Mouse (Mus musculus) left cerebral cortex, postnatal 14 days (tissue): Measurements from ENCODE around the gene Actn3. TPM values are rescaled to one million over a fixed set of nuclear protein-coding genes. Genes with fewer than 3 reads are reported as not detected.
"Not testable (repeated sequence)": the region's sequence is repeated elsewhere in the genome, so short reads cannot be mapped to it uniquely, and the experiment has no call there.

Source experiments
- DNase-seq, 2 experiments: peaks; one replicate each; pipeline ENCODE4 v3.0.0; 2021 to 2022; ENCODE audit warnings: low spot score in 2 of 2, mixed read lengths in 1 of 2
- intact Hi-C: fragments of 180-260 bp; cut with DNase I; formaldehyde crosslinking; loops from one replicate; pipeline ENCODE4 v1.15.1; 2025
- total RNA-seq, 2 experiments: library from RNA; stranded (reverse); gene quantifications; 2 replicates each; pipeline ENCODE4 v1.2.3; 2021

Gene Actn3
- total RNA-seq, 2 experiments from 2014 or later = 2.8 to 3.0 TPM

- DNase-seq, intact Hi-C loops: not testable (repeated sequence)
Observed at GRCm38 (mm10) chr19:4874613-4875012, 3.1 kb downstream of the Actn3 start.

- intact Hi-C loops = no loop called here
Observed at GRCm38 (mm10) chr19:4865147-4865546, 12.6 kb downstream of the Actn3 start.

GRCm38 (mm10) chr19:4863048-4863447 lies 14.7 kb downstream of the Actn3 start:
- intact Hi-C loops = no loop called here
- no peak for DNase-seq

More at GRCm38 (mm10) chr19:4865147-4865546, 12.6 kb downstream of the Actn3 start:
- no peak for DNase-seq

- intact Hi-C loops = no loop called here
- no peak for DNase-seq
Observed at GRCm38 (mm10) chr19:4859081-4859480, 18.6 kb downstream of the Actn3 start.

- no peak for DNase-seq
Observed at GRCm38 (mm10) chr19:4855951-4856350, 21.8 kb downstream of the Actn3 start.

GRCm38 (mm10) chr19:4855470-4855820 lies 22.3 kb downstream of the Actn3 start:
- no peak for DNase-seq
- intact Hi-C loops = no loop called here

More at GRCm38 (mm10) chr19:4855951-4856350, 21.8 kb downstream of the Actn3 start:
- intact Hi-C loops = no loop called here

- intact Hi-C loops = no loop called here
- DNase-seq = peak; percentile 92 to 93
Observed at GRCm38 (mm10) chr19:4854552-4855469, 22.9 kb downstream of the Actn3 start, which contains the start of gene Ctsf. Gene Ctsf (plus strand): TSS chr19:4855130.

- DNase-seq = no peak
- intact Hi-C loops = no loop called here
Observed at GRCm38 (mm10) chr19:4850281-4850680, 27.4 kb downstream of the Actn3 start.

GRCm38 (mm10) chr19:4849800-4850199 lies 27.9 kb downstream of the Actn3 start:
- no peak for DNase-seq
- intact Hi-C loops = no loop called here

- intact Hi-C loops = loop anchor here (2.0 kb wide), 1 partner anchor 93 kb away; no protein-coding TSS in a partner anchor
Observed at GRCm38 (mm10) chr19:4847490-4847889, 30.2 kb downstream of the Actn3 start.

GRCm38 (mm10) chr19:4845846-4846245 lies 31.9 kb downstream of the Actn3 start:
- DNase-seq = no peak
- intact Hi-C loops = loop anchor here (2.0 kb wide), 1 partner anchor 91 kb away; no protein-coding TSS in a partner anchor

More at GRCm38 (mm10) chr19:4847490-4847889, 30.2 kb downstream of the Actn3 start:
- DNase-seq = peak in 1 of 2 experiments; percentile 36

- intact Hi-C loops = no loop called here
- no peak for DNase-seq
Observed at GRCm38 (mm10) chr19:4842611-4843010, 35.1 kb downstream of the Actn3 start.

- no peak for DNase-seq
- intact Hi-C loops = no loop called here
Observed at GRCm38 (mm10) chr19:4840848-4841247, 36.9 kb downstream of the Actn3 start.

GRCm38 (mm10) chr19:4839149-4839548 lies 38.6 kb downstream of the Actn3 start, which contains the start of the genes Ccs and Ccdc87:
Gene Ccs (minus strand): TSS chr19:4839332.
Gene Ccdc87 (plus strand): TSS chr19:4839366.
- DNase-seq = peak; percentile 96 to 98
- intact Hi-C loops = no loop called here

- intact Hi-C loops = no loop called here
- DNase-seq = no peak
Observed at GRCm38 (mm10) chr19:4838526-4839140, 39.1 kb downstream of the Actn3 start.

GRCm38 (mm10) chr19:4837049-4837448 lies 40.7 kb downstream of the Actn3 start:
- intact Hi-C loops = no loop called here
- no peak for DNase-seq

- intact Hi-C loops = no loop called here
- no peak for DNase-seq
Observed at GRCm38 (mm10) chr19:4836096-4836495, 41.6 kb downstream of the Actn3 start.

- intact Hi-C loops = no loop called here
- DNase-seq = no peak
Observed at GRCm38 (mm10) chr19:4833977-4834376, 43.7 kb downstream of the Actn3 start.

GRCm38 (mm10) chr19:4829156-4829555 lies 48.6 kb downstream of the Actn3 start:
- DNase-seq = peak; percentile 31 to 41
- intact Hi-C loops = no loop called here

- intact Hi-C loops = no loop called here
- DNase-seq = no peak
Observed at GRCm38 (mm10) chr19:4828444-4829114, 49.1 kb downstream of the Actn3 start.
